Comparison of ENCODE assay signal across 8 mouse cellular contexts in genomic region chr4:138453753-138454570, GRCm38 (mm10). TPM values are rescaled to one million over a fixed set of nuclear protein-coding genes. Genes with fewer than 3 reads are reported as not detected.
DNase-seq lines count a peak whose midpoint lies in the region; ATAC-seq and TF ChIP-seq lines count a peak whose summit lies in the region.

Camk2n1 (plus strand) TSS chr4:138454314.

- no peak within 1 kb of the TSS for H3K27ac ChIP-seq in bone marrow macrophage, adult 2 months (ENCODE audit: insufficient read depth, low read depth, low read length)
- H3K27ac ChIP-seq in forebrain, embryonic 11.5 days (ENCODE audit: low read depth, low read length) = peak within 1 kb of the TSS; percentile 53
- H3K27ac ChIP-seq in heart, embryonic 14.5 days (replicated peaks in 1 of 2; ENCODE audit: control insufficient read depth in 1 of 2, insufficient read depth in 1 of 2, low read depth in 2 of 2, low read length in 2 of 2) = peak within 1 kb of the TSS in 1 of 2 experiments; percentile 38; a peak in 1 of 4 replicates
- H3K27ac ChIP-seq in kidney, postnatal 0 days = peak within 1 kb of the TSS; percentile 97
- H3K27ac ChIP-seq in midbrain, postnatal 0 days (ENCODE audit: low read depth, low read length) = peak within 1 kb of the TSS; percentile 97
- H3K27ac ChIP-seq in stomach, embryonic 16.5 days (ENCODE audit: low read length) = peak within 1 kb of the TSS; percentile 85

- no peak for TF ChIP-seq CTCF in C2C12 (IDR thresholded peaks at IDR 0.05; ENCODE audit: control insufficient read depth, insufficient read depth, insufficient read length)
- TF ChIP-seq CTCF in bone marrow macrophage, adult 2 months (IDR thresholded peaks at IDR 0.05; ENCODE audit: low read depth, low read length) = no peak
- TF ChIP-seq CTCF in kidney, postnatal 0 days (IDR thresholded peaks at IDR 0.05; ENCODE audit: low read depth) = no peak
- no peak for TF ChIP-seq CTCF in midbrain, postnatal 0 days (IDR thresholded peaks at IDR 0.05)

- peak within 1 kb of the TSS; percentile 6 for H3K4me3 ChIP-seq in C2C12 (ENCODE audit: insufficient read depth, poor library complexity, severe bottlenecking)
- peak within 1 kb of the TSS; percentile 50 for H3K4me3 ChIP-seq in bone marrow macrophage, adult 2 months (ENCODE audit: insufficient read depth, low read length)
- peak within 1 kb of the TSS; percentile 79 for H3K4me3 ChIP-seq in forebrain, embryonic 11.5 days (ENCODE audit: low read depth, low read length)
- H3K4me3 ChIP-seq in heart, embryonic 14.5 days (ENCODE audit: control insufficient read depth in 1 of 2, insufficient read depth in 1 of 2, low read depth in 1 of 2, low read length in 2 of 2) = peak within 1 kb of the TSS; percentile 53 to 79
- peak within 1 kb of the TSS; percentile 95 for H3K4me3 ChIP-seq in kidney, postnatal 0 days (replicated peaks; ENCODE audit: low read depth, low read length)
- peak within 1 kb of the TSS; percentile 98 for H3K4me3 ChIP-seq in midbrain, postnatal 0 days (ENCODE audit: low read depth, low read length)
- peak within 1 kb of the TSS; percentile 81 for H3K4me3 ChIP-seq in stomach, embryonic 16.5 days (replicated peaks; ENCODE audit: low read length)

- under 1% methylated on average over 40 of the region's 64 CpGs for WGBS in forebrain, embryonic 11.5 days
- under 1% methylated on average over 48 of the region's 64 CpGs for WGBS in heart, embryonic 14.5 days
- WGBS in kidney, postnatal 0 days = under 1% methylated on average over 40 of the region's 64 CpGs
- WGBS in midbrain, postnatal 0 days = 0% methylated on average over 26 of the region's 64 CpGs
- WGBS in stomach, embryonic 16.5 days = 1% methylated on average over 54 of the region's 64 CpGs

- no peaks in the 10 kb centered on the region for H3K79me3 ChIP-seq in C2C12 (ENCODE audit: low read depth)

- H3K9me3 ChIP-seq in forebrain, embryonic 11.5 days (ENCODE audit: control insufficient read depth, low read length) = no peaks in the 10 kb centered on the region
- no peaks in the 10 kb centered on the region for H3K9me3 ChIP-seq in heart, embryonic 14.5 days (ENCODE audit: control insufficient read depth, low read length)
- H3K9me3 ChIP-seq in kidney, postnatal 0 days (replicated peaks; ENCODE audit: low read length) = no peaks in the 10 kb centered on the region
- H3K9me3 ChIP-seq in midbrain, postnatal 0 days (ENCODE audit: low read length) = no peaks in the 10 kb centered on the region
- H3K9me3 ChIP-seq in stomach, embryonic 16.5 days (replicated peaks; ENCODE audit: control insufficient read depth, low read length) = no peaks in the 10 kb centered on the region

- no peaks in the 10 kb centered on the region for H3K36me3 ChIP-seq in C2C12 (ENCODE audit: control insufficient read depth, insufficient read depth)
- no peaks in the 10 kb centered on the region for H3K36me3 ChIP-seq in forebrain, embryonic 11.5 days (ENCODE audit: control insufficient read depth, insufficient read depth, low read length)
- no peaks in the 10 kb centered on the region for H3K36me3 ChIP-seq in heart, embryonic 14.5 days (ENCODE audit: control insufficient read depth, insufficient read depth, low read length)
- H3K36me3 ChIP-seq in kidney, postnatal 0 days (ENCODE audit: insufficient read depth, low read length) = no peaks in the 10 kb centered on the region
- H3K36me3 ChIP-seq in midbrain, postnatal 0 days (ENCODE audit: insufficient read depth, low read length) = no peaks in the 10 kb centered on the region
- no peaks in the 10 kb centered on the region for H3K36me3 ChIP-seq in stomach, embryonic 16.5 days (ENCODE audit: control insufficient read depth, insufficient read depth, low read length)

- H3K9ac ChIP-seq in forebrain, embryonic 11.5 days (ENCODE audit: low read length) = peak within 1 kb of the TSS; percentile 77
- H3K9ac ChIP-seq in heart, embryonic 14.5 days (ENCODE audit: low read length) = peak within 1 kb of the TSS; percentile 75
- peak within 1 kb of the TSS; percentile 96 for H3K9ac ChIP-seq in kidney, postnatal 0 days (ENCODE audit: low read depth, low read length)
- H3K9ac ChIP-seq in midbrain, postnatal 0 days (replicated peaks; ENCODE audit: low read length, poor library complexity, severe bottlenecking) = peak within 1 kb of the TSS; percentile 84
- H3K9ac ChIP-seq in stomach, embryonic 16.5 days (ENCODE audit: low read length) = peak within 1 kb of the TSS; percentile 90

- DNase-seq in forebrain, embryonic 11.5 days (ENCODE audit: low spot score) = peak; percentile 84
- DNase-seq in kidney, postnatal 0 days (ENCODE audit: low spot score) = peak; percentile 93
- peak; percentile 70 for DNase-seq in liver
- DNase-seq in midbrain, postnatal 0 days (ENCODE audit: low spot score) = peak; percentile 83

- peak within 1 kb of the TSS; percentile 78 for H3K4me2 ChIP-seq in forebrain, embryonic 11.5 days (ENCODE audit: low read depth, low read length, severe bottlenecking)
- peak within 1 kb of the TSS; percentile 98 for H3K4me2 ChIP-seq in heart, embryonic 14.5 days (ENCODE audit: low read length)
- H3K4me2 ChIP-seq in kidney, postnatal 0 days (ENCODE audit: low read length) = peak within 1 kb of the TSS; percentile 71
- H3K4me2 ChIP-seq in midbrain, postnatal 0 days (ENCODE audit: low read depth, low read length, poor library complexity, severe bottlenecking) = peak within 1 kb of the TSS; percentile 95
- H3K4me2 ChIP-seq in stomach, embryonic 16.5 days (ENCODE audit: low read depth, low read length) = peak within 1 kb of the TSS; percentile 87

- TF ChIP-seq POLR2A in bone marrow macrophage, adult 2 months (IDR thresholded peaks at IDR 0.05; ENCODE audit: borderline replicate concordance, low read depth, low read length) = no peak

- no peaks in the 10 kb centered on the region for H3K4me1 ChIP-seq in bone marrow macrophage, adult 2 months (ENCODE audit: control insufficient read depth, insufficient read depth, low read length)
- peaks cover 20% of the 10 kb centered on the region for H3K4me1 ChIP-seq in forebrain, embryonic 11.5 days (replicated peaks; ENCODE audit: control insufficient read depth, insufficient read depth, low read length)
- peaks cover 0 to 12% of the 10 kb centered on the region in 2 experiments; a peak in 2 of 4 replicates for H3K4me1 ChIP-seq in heart, embryonic 14.5 days (ENCODE audit: control insufficient read depth in 2 of 2, insufficient read depth in 2 of 2, low read length in 2 of 2)
- peaks cover 18% of the 10 kb centered on the region for H3K4me1 ChIP-seq in kidney, postnatal 0 days (replicated peaks; ENCODE audit: insufficient read depth, low read length)
- peaks cover 7% of the 10 kb centered on the region; the same call in 1 of the 2 replicates for H3K4me1 ChIP-seq in midbrain, postnatal 0 days (ENCODE audit: insufficient read depth, low read length)
- H3K4me1 ChIP-seq in stomach, embryonic 16.5 days (ENCODE audit: control insufficient read depth, insufficient read depth, low read length) = peaks cover 28% of the 10 kb centered on the region

- no peaks in the 10 kb centered on the region for H3K79me2 ChIP-seq in C2C12 (ENCODE audit: control insufficient read depth, insufficient read depth)

- peak within 1 kb of the TSS; percentile 64 for H3ac ChIP-seq in C2C12 (ENCODE audit: control insufficient read depth, insufficient read length, low read depth)

- peaks cover 37% of the 10 kb centered on the region for H3K27me3 ChIP-seq in C2C12 (ENCODE audit: control insufficient read depth, insufficient read depth, insufficient read length)
- peaks cover 32% of the 10 kb centered on the region for H3K27me3 ChIP-seq in forebrain, embryonic 11.5 days (ENCODE audit: control insufficient read depth, insufficient read depth, low read length)
- H3K27me3 ChIP-seq in heart, embryonic 14.5 days (ENCODE audit: control insufficient read depth, insufficient read depth, low read length) = peaks cover 72% of the 10 kb centered on the region
- H3K27me3 ChIP-seq in kidney, postnatal 0 days (ENCODE audit: insufficient read depth, low read length) = no peaks in the 10 kb centered on the region
- no peaks in the 10 kb centered on the region for H3K27me3 ChIP-seq in midbrain, postnatal 0 days (ENCODE audit: insufficient read depth, low read length)
- no peaks in the 10 kb centered on the region for H3K27me3 ChIP-seq in stomach, embryonic 16.5 days (ENCODE audit: control insufficient read depth, insufficient read depth, low read length)

- peak; percentile 69 for ATAC-seq in forebrain, embryonic 11.5 days (replicated peaks; ENCODE audit: low FRiP score)
- peak; percentile 59 for ATAC-seq in heart, embryonic 14.5 days (ENCODE audit: insufficient number of reproducible peaks, insufficient read depth, low FRiP score, low read depth)
- ATAC-seq in kidney, postnatal 0 days (replicated peaks; ENCODE audit: low FRiP score, low read depth) = peak; percentile 83
- ATAC-seq in midbrain, postnatal 0 days (ENCODE audit: low FRiP score) = peak; percentile 80
- peak; percentile 88 for ATAC-seq in stomach, embryonic 16.5 days (ENCODE audit: insufficient read depth, low FRiP score)

TF ChIP-seq in C2C12, 6 proteins besides CTCF, POLR2A, EP300 and RAD21:
- TF ChIP-seq CEBPB (IDR thresholded peaks at IDR 0.05; ENCODE audit: low read depth) (no peak), MYOD1 (IDR thresholded peaks at IDR 0.05; ENCODE audit: control insufficient read depth, insufficient read length, low read depth) (no peak), MAX (IDR thresholded peaks at IDR 0.05) (no peak), USF1 (IDR thresholded peaks at IDR 0.05; ENCODE audit: low read depth) (no peak), FOSL1 (IDR thresholded peaks at IDR 0.05; ENCODE audit: insufficient read depth, low read length, poor library complexity, severe bottlenecking) (no peak), MYOG (IDR thresholded peaks at IDR 0.05; ENCODE audit: control insufficient read depth, extremely low read depth, insufficient read length) (no peak)

RNA-seq across cellular contexts. Expression of gene Camk2n1, which starts in this region (rescaled TPM):
- 0.48 TPM for polyA plus RNA-seq in C2C12 (2012; fragmentation: generic; extraction: Trizol)
- polyA plus RNA-seq in bone marrow macrophage, adult 2 months (2012; ENCODE audit: insufficient read depth, insufficient read length, missing spikeins) = 0.12 and 0.17 TPM in 2 replicates
- 2.2 and 2.5 TPM in 2 replicates for polyA plus RNA-seq in forebrain, embryonic 11.5 days (2014; fragmentation: Nextera tagmentation; extraction: Ambion mirVana)
- 1.1 and 1.4 TPM in 2 replicates for polyA plus RNA-seq in heart, embryonic 14.5 days (2014; fragmentation: Nextera tagmentation; extraction: Ambion mirVana)
- polyA plus RNA-seq in kidney, postnatal 0 days (2015; fragmentation: Nextera tagmentation; extraction: Ambion mirVana) = 13.8 and 14.5 TPM in 2 replicates
- total RNA-seq in midbrain, postnatal 0 days (2014; rRNA removed) = 50.9 and 55.6 TPM in 2 replicates
- 25.0 and 29.2 TPM in 2 replicates for polyA plus RNA-seq in midbrain, postnatal 0 days (2015; fragmentation: Nextera tagmentation; extraction: Ambion mirVana)
- polyA plus RNA-seq in stomach, embryonic 16.5 days (2015; fragmentation: Nextera tagmentation; extraction: Ambion mirVana) = 2.8 and 3.2 TPM in 2 replicates

Comparison
In these comparisons a context has a peak if more than half of its experiments do, and no peak if none do; other contexts are left out.
1. H3K4me3 ChIP-seq: peak in every context shown above with its lines; median percentile 98 in midbrain, postnatal 0 days; 95 in kidney, postnatal 0 days; 81 in stomach, embryonic 16.5 days; 79 in forebrain, embryonic 11.5 days; 66 in heart, embryonic 14.5 days; 50 in bone marrow macrophage, adult 2 months; 6 in C2C12.